Mouse (Mus musculus): ENCODE results near the gene Aadac.

DNA sequence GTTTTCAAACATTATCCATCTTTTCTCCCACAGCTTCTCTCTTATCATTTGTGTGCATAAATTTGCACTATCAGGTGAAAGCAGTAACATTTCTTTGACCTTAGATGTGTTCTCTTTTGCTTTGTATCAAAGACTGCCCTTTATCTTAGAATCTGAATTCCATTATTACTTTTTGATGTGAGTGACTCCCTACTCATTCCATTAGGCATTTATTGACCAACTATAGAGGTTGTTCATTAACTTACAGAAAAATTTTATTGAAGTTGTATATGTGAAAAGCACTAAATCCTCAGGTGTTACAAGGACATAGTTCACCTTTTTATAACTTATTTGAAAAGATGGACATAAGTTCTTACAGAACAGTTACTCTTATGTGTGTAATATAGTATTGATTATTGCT lies 21.9 kb upstream of the Aadac start:
- TF ChIP-seq CTCF (IDR thresholded peaks at IDR 0.05; ENCODE audit: low read depth) (no peak), EP300 (IDR thresholded peaks at IDR 0.05; ENCODE audit: low read depth) (no peak)
